Mouse (Mus musculus) hindbrain, embryonic 11.5 days (tissue): Measurements from ENCODE around the gene Btc. TPM values are rescaled to one million over a fixed set of nuclear protein-coding genes. Genes with fewer than 3 reads are reported as not detected.

Experiments used
- ATAC-seq: fragments of 200-750 bp; cut with Nextera tagmentation; 2 replicates; pipeline ENCODE4 v1.8.0; 2017; ENCODE audit warnings: mild to moderate bottlenecking, moderate TSS enrichment, moderate library complexity; ENCODE audit not compliant: low FRiP score
- DNase-seq: peaks from one replicate; pipeline ENCODE4 v3.0.0-alpha.2; 2015; ENCODE audit warnings: low spot score
- H3K27ac ChIP-seq: fragments of 300-500 bp; sonication (generic); 2 replicates; pipeline ENCODE4 v1.5.1; 2014; ENCODE audit warnings: mild to moderate bottlenecking, low read depth, low read length
- H3K27me3 ChIP-seq: fragments of 300-500 bp; sonication (generic); 2 replicates; pipeline ENCODE4 v1.6.1; 2014; ENCODE audit warnings: mild to moderate bottlenecking, low read length, moderate library complexity, mixed read lengths; ENCODE audit not compliant: control insufficient read depth, insufficient read depth
- H3K36me3 ChIP-seq: fragments of 300-500 bp; sonication (generic); 2 replicates; pipeline ENCODE4 v1.6.1; 2014; ENCODE audit warnings: mild to moderate bottlenecking, low read length, moderate library complexity, mixed read lengths; ENCODE audit not compliant: control insufficient read depth, insufficient read depth
- H3K4me1 ChIP-seq: fragments of 300-500 bp; sonication (generic); replicated peaks from 2 replicates; pipeline ENCODE4 v1.6.1; 2014; ENCODE audit warnings: low read length, mixed read lengths; ENCODE audit not compliant: control insufficient read depth, insufficient read depth
- H3K4me2 ChIP-seq: fragments of 300-500 bp; sonication (generic); replicated peaks from 2 replicates; pipeline ENCODE4 v1.6.1; 2014; ENCODE audit warnings: mild to moderate bottlenecking, low read depth, low read length
- H3K4me3 ChIP-seq: fragments of 300-500 bp; sonication (generic); 2 replicates; pipeline ENCODE4 v1.5.1; 2014; ENCODE audit warnings: low read depth, low read length
- H3K9ac ChIP-seq: fragments of 300-500 bp; sonication (generic); 2 replicates; pipeline ENCODE4 v1.6.1; 2014; ENCODE audit warnings: low read depth, low read length
- H3K9me3 ChIP-seq: fragments of 300-500 bp; sonication (generic); 2 replicates; pipeline ENCODE4 v1.6.1; 2016; ENCODE audit warnings: low read length; ENCODE audit not compliant: control insufficient read depth
- WGBS: fragments of 180-500 bp; shearing (Covaris S2); extraction: QIAGEN DNeasy Blood & Tissue Kit; methylation state at CpG from one replicate; pipeline ENCODE4 v1.1.7; 2014; 5-methylcytosine and 5-hydroxymethylcytosine counted together
- polyA plus RNA-seq: library from polyadenylated mRNA; unstranded; fragments of >200 nt; fragmentation: Nextera tagmentation; extraction: Ambion mirVana; gene quantifications from 2 replicates; pipeline ENCODE4 v1.2.1, GENCODE M21; 2014

Btc gene
- polyA plus RNA-seq, 1 experiment from 2014 or later = not detected

GRCm38 (mm10) chr5:91400493-91401096 is 2.2 kb downstream of the Btc start:
- no peak for ATAC-seq
- no peaks in the 10 kb centered on the region for H3K27me3 ChIP-seq
- 42% methylated on average over 2 of the region's 2 CpGs for WGBS

GRCm38 (mm10) chr5:91375467-91375866 is 27.3 kb downstream of the Btc start:
- no peaks in the 10 kb centered on the region for H3K27me3 ChIP-seq

More at GRCm38 (mm10) chr5:91400493-91401096, 2.2 kb downstream of the Btc start:
- H3K4me3 ChIP-seq = no peak overlapping the region
- no peaks in the 10 kb centered on the region for H3K4me1 ChIP-seq
- H3K36me3 ChIP-seq = no peaks in the 10 kb centered on the region
- H3K27ac ChIP-seq = no peak overlapping the region
- no peak overlapping the region for H3K9ac ChIP-seq
- no peak for DNase-seq
- no peak overlapping the region for H3K4me2 ChIP-seq
- no peaks in the 10 kb centered on the region for H3K9me3 ChIP-seq

GRCm38 (mm10) chr5:91368061-91368565 is 34.7 kb downstream of the Btc start:
- DNase-seq (no peak), ATAC-seq (no peak)
- no peaks in the 10 kb centered on the region for H3K36me3 ChIP-seq

More at GRCm38 (mm10) chr5:91375467-91375866, 27.3 kb downstream of the Btc start:
- 67% methylated on average over 2 of the region's 2 CpGs for WGBS
- H3K9me3 ChIP-seq = no peaks in the 10 kb centered on the region
- no peaks in the 10 kb centered on the region for H3K36me3 ChIP-seq
- no peak for ATAC-seq
- no peak for DNase-seq
- H3K4me1 ChIP-seq = no peaks in the 10 kb centered on the region
- H3K4me2 ChIP-seq = no peak overlapping the region
- H3K4me3 ChIP-seq = no peak overlapping the region
- no peak overlapping the region for H3K9ac ChIP-seq
- H3K27ac ChIP-seq = no peak overlapping the region

GRCm38 (mm10) chr5:91366925-91367324 is 35.9 kb downstream of the Btc start:
- 91% methylated on average over 10 of the region's 10 CpGs for WGBS
- Histone ChIP-seq H3K4me2 (no peak overlapping the region), H3K27me3 (no peaks in the 10 kb centered on the region), H3K36me3 (no peaks in the 10 kb centered on the region), H3K4me3 (no peak overlapping the region), H3K9me3 (no peaks in the 10 kb centered on the region), H3K9ac (no peak overlapping the region), H3K27ac (no peak overlapping the region), H3K4me1 (no peaks in the 10 kb centered on the region)
- DNase-seq (no peak), ATAC-seq (no peak)

More at GRCm38 (mm10) chr5:91368061-91368565, 34.7 kb downstream of the Btc start:
- Histone ChIP-seq H3K27me3 (no peaks in the 10 kb centered on the region), H3K27ac (no peak overlapping the region), H3K4me3 (no peak overlapping the region), H3K4me2 (no peak overlapping the region), H3K9ac (no peak overlapping the region), H3K4me1 (no peaks in the 10 kb centered on the region), H3K9me3 (no peaks in the 10 kb centered on the region)
- WGBS = 93% methylated on average over 13 of the region's 13 CpGs

GRCm38 (mm10) chr5:91363274-91363991 is 39.4 kb downstream of the Btc start:
- H3K36me3 ChIP-seq = no peaks in the 10 kb centered on the region
- H3K4me2 ChIP-seq = no peak overlapping the region
- DNase-seq (no peak), ATAC-seq (no peak)
- 94% methylated on average over 6 of the region's 6 CpGs for WGBS
- no peaks in the 10 kb centered on the region for H3K27me3 ChIP-seq
- H3K27ac ChIP-seq = no peak overlapping the region
- H3K4me1 ChIP-seq = no peaks in the 10 kb centered on the region
- no peak overlapping the region for H3K9ac ChIP-seq
- no peaks in the 10 kb centered on the region for H3K9me3 ChIP-seq
- H3K4me3 ChIP-seq = no peak overlapping the region

GRCm38 (mm10) chr5:91352645-91353044 is 50.1 kb downstream of the Btc start:
- DNase-seq = no peak
- WGBS = 71% methylated on average over 5 of the region's 5 CpGs
- H3K9me3 ChIP-seq = no peaks in the 10 kb centered on the region

GRCm38 (mm10) chr5:91345681-91346080 is 57.1 kb downstream of the Btc start:
- no peak for ATAC-seq
- Histone ChIP-seq H3K9me3 (no peaks in the 10 kb centered on the region), H3K36me3 (no peaks in the 10 kb centered on the region), H3K27me3 (no peaks in the 10 kb centered on the region), H3K4me3 (no peak overlapping the region), H3K4me1 (no peaks in the 10 kb centered on the region), H3K4me2 (no peak overlapping the region), H3K9ac (no peak overlapping the region), H3K27ac (no peak overlapping the region)
- 84% methylated on average over 5 of the region's 5 CpGs for WGBS
- no peak for DNase-seq

More at GRCm38 (mm10) chr5:91352645-91353044, 50.1 kb downstream of the Btc start:
- Histone ChIP-seq H3K9ac (no peak overlapping the region), H3K4me3 (no peak overlapping the region), H3K36me3 (no peaks in the 10 kb centered on the region), H3K27ac (no peak overlapping the region), H3K4me1 (no peaks in the 10 kb centered on the region), H3K4me2 (no peak overlapping the region), H3K27me3 (no peaks in the 10 kb centered on the region)
- no peak for ATAC-seq

GRCm38 (mm10) chr5:91345064-91345463 is 57.7 kb downstream of the Btc start:
- WGBS = 93% methylated on average over 2 of the region's 2 CpGs
- H3K4me2 ChIP-seq = no peak overlapping the region

More at GRCm38 (mm10) chr5:91345064-91345463, 57.7 kb downstream of the Btc start:
- DNase-seq = no peak
- Histone ChIP-seq H3K36me3 (no peaks in the 10 kb centered on the region), H3K4me3 (no peak overlapping the region), H3K9ac (no peak overlapping the region), H3K9me3 (no peaks in the 10 kb centered on the region), H3K27me3 (no peaks in the 10 kb centered on the region), H3K4me1 (no peaks in the 10 kb centered on the region), H3K27ac (no peak overlapping the region)
- ATAC-seq = no peak
